Mouse (Mus musculus): Measurements from ENCODE around the gene Snca.

Snca gene

GRCm38 (mm10) chr6:60829282-60829891 lies at the start of gene Snca:
Gene Snca (minus strand): TSS chr6:60829855.
- peak; percentile 39 for DNase-seq

- no peak for DNase-seq
These were observed 40.5 kb upstream of the Snca start for GRCm38 (mm10) chr6:60870126-60870525.

- no peak for DNase-seq
These were observed 26.9 kb upstream of the Snca start for GRCm38 (mm10) chr6:60856599-60856998.

GRCm38 (mm10) chr6:60851690-60852089 lies 22.0 kb upstream of the Snca start:
- DNase-seq = peak; percentile 70

GRCm38 (mm10) chr6:60828429-60829264 lies 1.0 kb downstream of the Snca start:
- DNase-seq = peak; percentile 94

- DNase-seq = peak; percentile 89
These were observed 1.6 kb downstream of the Snca start for GRCm38 (mm10) chr6:60828047-60828428.

GRCm38 (mm10) chr6:60827290-60827689 lies 2.4 kb downstream of the Snca start:
- DNase-seq = peak; percentile 69

- no peak for DNase-seq
These were observed 10.4 kb downstream of the Snca start for GRCm38 (mm10) chr6:60819272-60819671.

- no peak for DNase-seq
These were observed 16.1 kb downstream of the Snca start for GRCm38 (mm10) chr6:60813516-60813915.

GRCm38 (mm10) chr6:60798266-60798665 lies 31.4 kb downstream of the Snca start:
- no peak for DNase-seq

- DNase-seq = no peak
These were observed 35.8 kb downstream of the Snca start for GRCm38 (mm10) chr6:60793659-60794365.

GRCm38 (mm10) chr6:60786955-60787354 lies 42.7 kb downstream of the Snca start:
- no peak for DNase-seq

- no peak for DNase-seq
These were observed 57.8 kb downstream of the Snca start for GRCm38 (mm10) chr6:60771899-60772298.

- no peak for DNase-seq
These were observed 64.0 kb downstream of the Snca start for GRCm38 (mm10) chr6:60765696-60766095.

GRCm38 (mm10) chr6:60762864-60763263 lies 66.8 kb downstream of the Snca start:
- DNase-seq = no peak

- DNase-seq = no peak
These were observed 67.9 kb downstream of the Snca start for GRCm38 (mm10) chr6:60761710-60762109.

- no peak for DNase-seq
These were observed 74.7 kb downstream of the Snca start for GRCm38 (mm10) chr6:60754975-60755374.

GRCm38 (mm10) chr6:60745965-60746364 lies 83.7 kb downstream of the Snca start:
- no peak for DNase-seq

GRCm38 (mm10) chr6:60741427-60742071 lies 88.1 kb downstream of the Snca start:
- no peak for DNase-seq

GRCm38 (mm10) chr6:60739776-60740175 lies 89.9 kb downstream of the Snca start:
- no peak for DNase-seq

GRCm38 (mm10) chr6:60731164-60731563 lies 98.5 kb downstream of the Snca start:
- DNase-seq = no peak

- no peak for DNase-seq
These were observed 105.4 kb downstream of the Snca start for GRCm38 (mm10) chr6:60724110-60724829.

Data from liver (tissue).